Mouse (Mus musculus): ENCODE data around the gene Lingo1. TPM values are rescaled to one million over a fixed set of nuclear protein-coding genes. Genes with fewer than 3 reads are reported as not detected.

Lingo1 gene
- total and polyA plus RNA-seq, 3 experiments: not detected

DNA sequence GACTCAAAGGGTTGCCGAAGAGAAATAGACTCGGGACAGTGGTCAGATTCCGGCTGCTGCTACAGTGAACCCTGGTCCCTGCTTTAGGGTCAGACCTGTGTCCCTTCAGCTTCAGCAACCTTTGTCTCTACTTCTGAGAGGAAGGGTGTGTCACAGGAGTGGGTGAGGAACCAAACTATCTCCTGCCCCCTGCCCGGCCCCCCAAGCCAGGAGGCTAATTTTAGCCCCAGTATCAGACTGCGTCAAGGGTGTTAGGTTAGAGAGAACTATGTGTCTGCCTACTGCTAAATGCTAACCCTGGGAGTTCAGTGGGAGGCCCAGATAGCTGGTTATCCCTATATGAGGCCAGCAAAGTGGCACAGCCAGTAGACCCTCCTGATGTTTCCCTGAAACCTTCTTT lies 38.9 kb upstream of the Lingo1 start:
- no peak for DNase-seq (ENCODE audit: extremely low read depth)
- H3K4me2 ChIP-seq (ENCODE audit: insufficient read depth, low read depth, poor library complexity, severe bottlenecking): no peak overlapping the region
- peaks cover 83% of the 10 kb centered on the region for H3K27me3 ChIP-seq (replicated peaks)
- peaks cover 2 to 5% of the 10 kb centered on the region in 2 experiments; a peak in 3 of 4 replicates for H3K4me1 ChIP-seq (ENCODE audit: control insufficient read depth in 1 of 2, insufficient read depth in 2 of 2)
- no peak overlapping the region for H3K9ac ChIP-seq (ENCODE audit: insufficient read depth, low read depth)
- H3K36me3 ChIP-seq (replicated peaks in 1 of 2; ENCODE audit: control insufficient read depth in 1 of 2, insufficient read depth in 1 of 2, low read length in 1 of 2): no peaks in the 10 kb centered on the region
- TF ChIP-seq POLR2A (IDR thresholded peaks at IDR 0.05; ENCODE audit: low read depth, low read length) (no peak), CHD2 (IDR thresholded peaks at IDR 0.05; ENCODE audit: low read length) (no peak)
- dilution Hi-C loops (cut with MboI; ENCODE audit: extremely low pct_ligation_motif_present, extremely low pct_unique_long_range_greater_than_20kb, low sequenced_read_pairs) (no loop called here), in situ Hi-C loops (cut with MboI; ENCODE audit: low pct_ligation_motif_present, low pct_unique_long_range_greater_than_20kb, low sequenced_read_pairs) (no loop called here)
- no peak overlapping the region for H3K27ac ChIP-seq (ENCODE audit: insufficient read depth, low read depth)
- no peaks in the 10 kb centered on the region for H3K9me3 ChIP-seq (replicated peaks; ENCODE audit: low read length)
- H3K4me3 ChIP-seq (replicated peaks in 1 of 3; ENCODE audit: low read depth in 2 of 3, low read length in 2 of 3, poor library complexity in 1 of 3): no peak overlapping the region
- H3K79me2 ChIP-seq (replicated peaks; ENCODE audit: control insufficient read depth, extremely low read depth, insufficient read depth, poor library complexity, severe bottlenecking): no peaks in the 10 kb centered on the region

DNA sequence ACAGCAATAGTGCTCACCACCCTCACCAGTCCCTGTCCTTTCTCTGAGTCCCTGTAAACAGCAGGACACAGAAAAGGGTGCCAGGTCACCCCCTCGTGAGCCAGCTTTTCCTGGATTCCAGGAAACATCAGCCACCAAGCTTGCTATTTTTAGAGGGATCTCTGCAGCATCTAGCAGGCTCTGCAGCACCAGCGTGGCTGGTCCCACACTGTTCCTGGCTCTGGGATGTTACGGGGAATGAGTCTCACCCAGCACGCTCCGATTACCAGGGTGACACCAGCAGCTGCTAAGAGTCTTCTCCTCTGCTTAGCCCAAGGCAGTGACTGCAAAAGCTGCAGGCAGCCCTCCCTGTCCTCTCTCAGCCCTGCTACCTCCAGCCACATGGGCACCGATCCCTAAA lies 36.6 kb upstream of the Lingo1 start:
- no peak overlapping the region for H3K4me3 ChIP-seq (replicated peaks in 1 of 3; ENCODE audit: low read depth in 2 of 3, low read length in 2 of 3, poor library complexity in 1 of 3)
- H3K36me3 ChIP-seq (replicated peaks in 1 of 2; ENCODE audit: control insufficient read depth in 1 of 2, insufficient read depth in 1 of 2, low read length in 1 of 2): no peaks in the 10 kb centered on the region
- peaks cover 2 to 10% of the 10 kb centered on the region in 2 experiments; a peak in 3 of 4 replicates for H3K4me1 ChIP-seq (ENCODE audit: control insufficient read depth in 1 of 2, insufficient read depth in 2 of 2)
- no peak overlapping the region for H3K4me2 ChIP-seq (ENCODE audit: insufficient read depth, low read depth, poor library complexity, severe bottlenecking)
- H3K27me3 ChIP-seq (replicated peaks): peaks cover 77% of the 10 kb centered on the region
- no peak for DNase-seq (ENCODE audit: extremely low read depth)
- no peak for TF ChIP-seq KAT2A (IDR thresholded peaks at IDR 0.05; ENCODE audit: insufficient replicate concordance, low read length)
- TF ChIP-seq UBTF (IDR thresholded peaks at IDR 0.05; ENCODE audit: low read depth, low read length): no peak
- no peak overlapping the region for H3K27ac ChIP-seq (ENCODE audit: insufficient read depth, low read depth)
- in situ Hi-C loops (cut with MboI; ENCODE audit: low pct_ligation_motif_present, low pct_unique_long_range_greater_than_20kb, low sequenced_read_pairs): no loop called here
- no peaks in the 10 kb centered on the region for H3K79me2 ChIP-seq (replicated peaks; ENCODE audit: control insufficient read depth, extremely low read depth, insufficient read depth, poor library complexity, severe bottlenecking)
- H3K9ac ChIP-seq (ENCODE audit: insufficient read depth, low read depth): no peak overlapping the region
- dilution Hi-C loops (cut with MboI; ENCODE audit: extremely low pct_ligation_motif_present, extremely low pct_unique_long_range_greater_than_20kb, low sequenced_read_pairs): no loop called here
- H3K9me3 ChIP-seq (replicated peaks; ENCODE audit: low read length): no peaks in the 10 kb centered on the region

DNA sequence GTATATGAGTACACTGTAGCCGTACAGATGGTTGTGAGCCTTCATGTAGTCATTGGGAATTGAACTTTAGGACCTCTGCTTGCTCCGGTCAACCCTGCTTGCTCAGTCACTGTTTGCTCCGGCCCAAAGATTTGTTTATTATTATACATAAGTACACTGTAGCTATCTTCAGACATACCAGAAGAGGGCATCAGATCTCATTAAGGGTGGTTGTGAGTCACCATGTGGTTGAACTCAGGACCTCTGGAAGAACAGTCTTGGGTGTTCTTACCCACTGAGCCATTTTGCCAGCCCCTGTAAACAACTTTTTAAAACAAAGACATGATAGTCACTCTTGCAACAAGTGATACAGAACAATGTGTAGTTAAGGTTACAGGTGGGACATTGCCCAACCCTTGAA lies 35.6 kb upstream of the Lingo1 start:
- Histone ChIP-seq H3K4me2 (ENCODE audit: insufficient read depth, low read depth, poor library complexity, severe bottlenecking) (no peak overlapping the region), H3K27ac (ENCODE audit: insufficient read depth, low read depth) (no peak overlapping the region), H3K36me3 (replicated peaks in 1 of 2; ENCODE audit: control insufficient read depth in 1 of 2, insufficient read depth in 1 of 2, low read length in 1 of 2) (no peaks in the 10 kb centered on the region), H3K9ac (ENCODE audit: insufficient read depth, low read depth) (no peak overlapping the region), H3K79me2 (replicated peaks; ENCODE audit: control insufficient read depth, extremely low read depth, insufficient read depth, poor library complexity, severe bottlenecking) (no peaks in the 10 kb centered on the region), H3K9me3 (replicated peaks; ENCODE audit: low read length) (no peaks in the 10 kb centered on the region), H3K4me3 (replicated peaks in 1 of 3; ENCODE audit: low read depth in 2 of 3, low read length in 2 of 3, poor library complexity in 1 of 3) (no peak overlapping the region), H3K4me1 (ENCODE audit: control insufficient read depth in 1 of 2, insufficient read depth in 2 of 2) (peaks cover 2 to 10% of the 10 kb centered on the region in 2 experiments; a peak in 3 of 4 replicates), H3K27me3 (replicated peaks) (peaks cover 77% of the 10 kb centered on the region)
- DNase-seq (ENCODE audit: extremely low read depth): no peak
- dilution Hi-C loops (cut with MboI; ENCODE audit: extremely low pct_ligation_motif_present, extremely low pct_unique_long_range_greater_than_20kb, low sequenced_read_pairs) (no loop called here), in situ Hi-C loops (cut with MboI; ENCODE audit: low pct_ligation_motif_present, low pct_unique_long_range_greater_than_20kb, low sequenced_read_pairs) (no loop called here)
- TF ChIP-seq CTCF (conservative IDR thresholded peaks at IDR 0.05 in 1 of 2, IDR thresholded peaks at IDR 0.05 in 1 of 2; ENCODE audit: low read depth in 2 of 2, low read length in 2 of 2) (0 out of 4 replicates have a peak, but pooled peaks of 1 of the 2 experiments have one; percentile 8), GABPA (IDR thresholded peaks at IDR 0.05; ENCODE audit: insufficient replicate concordance, low read depth, low read length) (no peak)

DNA sequence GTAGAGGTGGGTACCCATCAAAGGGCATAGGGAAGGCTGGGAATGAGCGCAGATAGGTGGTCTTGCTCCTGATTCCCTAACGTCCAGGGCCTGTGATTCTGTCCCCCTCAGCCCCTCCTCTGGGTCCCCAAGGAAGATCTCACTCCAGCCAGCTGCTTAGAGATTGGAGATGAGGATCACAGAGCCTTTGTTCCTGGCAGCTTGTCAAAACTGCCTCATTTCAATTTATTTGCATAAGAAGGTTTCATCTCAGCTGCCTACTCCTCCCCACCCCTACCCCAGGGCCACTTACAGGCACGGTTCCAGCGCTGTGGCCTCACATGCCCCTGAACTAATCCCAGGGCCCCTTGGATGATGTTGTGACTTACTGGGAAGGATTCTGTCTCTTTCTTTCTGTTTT lies 33.9 kb upstream of the Lingo1 start:
- H3K27me3 ChIP-seq (replicated peaks): peaks cover 73% of the 10 kb centered on the region
- in situ Hi-C loops (cut with MboI; ENCODE audit: low pct_ligation_motif_present, low pct_unique_long_range_greater_than_20kb, low sequenced_read_pairs) (no loop called here), dilution Hi-C loops (cut with MboI; ENCODE audit: extremely low pct_ligation_motif_present, extremely low pct_unique_long_range_greater_than_20kb, low sequenced_read_pairs) (no loop called here)
- no peak overlapping the region for H3K4me3 ChIP-seq (replicated peaks in 1 of 3; ENCODE audit: low read depth in 2 of 3, low read length in 2 of 3, poor library complexity in 1 of 3)
- H3K36me3 ChIP-seq (replicated peaks in 1 of 2; ENCODE audit: control insufficient read depth in 1 of 2, insufficient read depth in 1 of 2, low read length in 1 of 2): no peaks in the 10 kb centered on the region
- no peaks in the 10 kb centered on the region for H3K9me3 ChIP-seq (replicated peaks; ENCODE audit: low read length)
- no peak overlapping the region for H3K4me2 ChIP-seq (ENCODE audit: insufficient read depth, low read depth, poor library complexity, severe bottlenecking)
- no peak overlapping the region for H3K27ac ChIP-seq (ENCODE audit: insufficient read depth, low read depth)
- no peak for DNase-seq (ENCODE audit: extremely low read depth)
- H3K9ac ChIP-seq (ENCODE audit: insufficient read depth, low read depth): no peak overlapping the region
- H3K79me2 ChIP-seq (replicated peaks; ENCODE audit: control insufficient read depth, extremely low read depth, insufficient read depth, poor library complexity, severe bottlenecking): no peaks in the 10 kb centered on the region
- no peak for TF ChIP-seq IRF4 (IDR thresholded peaks at IDR 0.05; ENCODE audit: low read depth, low read length)
- TF ChIP-seq HCFC1 (IDR thresholded peaks at IDR 0.05; ENCODE audit: low read depth, low read length): no peak
- no peak for TF ChIP-seq CHD2 (IDR thresholded peaks at IDR 0.05; ENCODE audit: low read length)
- TF ChIP-seq RAD21 (IDR thresholded peaks at IDR 0.05; ENCODE audit: low read depth, low read length): no peak
- peak; percentile 61 for TF ChIP-seq BHLHE40 (IDR thresholded peaks at IDR 0.05; ENCODE audit: low read depth, low read length)
- TF ChIP-seq EP300 (IDR thresholded peaks at IDR 0.05; ENCODE audit: low read length): no peak
- no peak for TF ChIP-seq UBTF (IDR thresholded peaks at IDR 0.05; ENCODE audit: low read depth, low read length)
- no peak for TF ChIP-seq ETS1 (conservative IDR thresholded peaks at IDR 0.05; ENCODE audit: low read depth, low read length)
- peaks cover 2 to 13% of the 10 kb centered on the region in 2 experiments; a peak in 3 of 4 replicates for H3K4me1 ChIP-seq (ENCODE audit: control insufficient read depth in 1 of 2, insufficient read depth in 2 of 2)
